Mouse (Mus musculus): ENCODE measurements around the gene Fam50b. TPM values are rescaled to one million over a fixed set of nuclear protein-coding genes. Genes with fewer than 3 reads are reported as not detected.

Fam50b gene
- total and polyA plus RNA-seq, 3 experiments, result not detected

GRCm38 (mm10) chr13:34741254-34741653 lies 6.6 kb downstream of the Fam50b start:
- Histone ChIP-seq H3K4me1 (ENCODE audit: control insufficient read depth in 1 of 2, insufficient read depth in 2 of 2, low read length in 2 of 2) (no peaks in the 10 kb centered on the region), H3K9me3 (replicated peaks; ENCODE audit: insufficient read depth, low read length) (no peaks in the 10 kb centered on the region), H3K27ac (ENCODE audit: control insufficient read depth, low read depth, low read length) (no peak overlapping the region), H3K36me3 (ENCODE audit: control insufficient read depth in 1 of 2, insufficient read depth in 2 of 2, low read length in 2 of 2) (no peaks in the 10 kb centered on the region), H3K27me3 (ENCODE audit: control insufficient read depth in 1 of 2, insufficient read depth in 2 of 2, low read length in 2 of 2) (peaks cover 0 to 1% of the 10 kb centered on the region in 2 experiments; a peak in 2 of 4 replicates), H3K9ac (ENCODE audit: control insufficient read depth, low read depth, low read length, poor library complexity, severe bottlenecking) (no peak overlapping the region), H3K4me3 (ENCODE audit: control insufficient read depth in 1 of 2, insufficient read depth in 1 of 2, low read depth in 2 of 2, low read length in 2 of 2) (no peak overlapping the region), H3K79me2 (ENCODE audit: control insufficient read depth, insufficient read depth, low read length, poor library complexity) (no peaks in the 10 kb centered on the region)
- TF ChIP-seq ZC3H11A (IDR thresholded peaks at IDR 0.05; ENCODE audit: low read depth, low read length), result peak; percentile 47; the same call in 1 of the 2 replicates
- peak; percentile 55 for TF ChIP-seq SMC3 (IDR thresholded peaks at IDR 0.05; ENCODE audit: low read depth, low read length)
- peak; percentile 47 to 68 (median 60); a peak in 5 of 6 replicates for TF ChIP-seq CTCF (IDR thresholded peaks at IDR 0.05 in 2 of 3, conservative IDR thresholded peaks at IDR 0.05 in 1 of 3; ENCODE audit: control insufficient read depth in 1 of 3, insufficient read depth in 1 of 3, low read depth in 2 of 3, low read length in 3 of 3, poor library complexity in 1 of 3, severe bottlenecking in 1 of 3)
- no peak for TF ChIP-seq POLR2AphosphoS2 (IDR thresholded peaks at IDR 0.05; ENCODE audit: low read length)
- TF ChIP-seq KAT2A (conservative IDR thresholded peaks at IDR 0.05; ENCODE audit: low read depth, low read length), result no peak
- peak; percentile 54 for TF ChIP-seq RAD21 (IDR thresholded peaks at IDR 0.05; ENCODE audit: low read depth, low read length)
- DNase-seq (ENCODE audit: low read depth, low spot score), result peak; percentile 46

GRCm38 (mm10) chr13:34741813-34742568 lies 7.3 kb downstream of the Fam50b start:
- Histone ChIP-seq H3K4me1 (ENCODE audit: control insufficient read depth in 1 of 2, insufficient read depth in 2 of 2, low read length in 2 of 2) (no peaks in the 10 kb centered on the region), H3K27ac (ENCODE audit: control insufficient read depth, low read depth, low read length) (no peak overlapping the region), H3K27me3 (ENCODE audit: control insufficient read depth in 1 of 2, insufficient read depth in 2 of 2, low read length in 2 of 2) (peaks cover 0 to 1% of the 10 kb centered on the region in 2 experiments; a peak in 2 of 4 replicates), H3K9ac (ENCODE audit: control insufficient read depth, low read depth, low read length, poor library complexity, severe bottlenecking) (no peak overlapping the region), H3K4me3 (ENCODE audit: control insufficient read depth in 1 of 2, insufficient read depth in 1 of 2, low read depth in 2 of 2, low read length in 2 of 2) (no peak overlapping the region), H3K79me2 (ENCODE audit: control insufficient read depth, insufficient read depth, low read length, poor library complexity) (no peaks in the 10 kb centered on the region), H3K36me3 (ENCODE audit: control insufficient read depth in 1 of 2, insufficient read depth in 2 of 2, low read length in 2 of 2) (no peaks in the 10 kb centered on the region), H3K9me3 (replicated peaks; ENCODE audit: insufficient read depth, low read length) (no peaks in the 10 kb centered on the region)
- no peak for TF ChIP-seq MEF2A (IDR thresholded peaks at IDR 0.05; ENCODE audit: extremely low read depth, insufficient replicate concordance, low read depth, low read length, poor library complexity, severe bottlenecking)
- no peak for DNase-seq (ENCODE audit: low read depth, low spot score)

GRCm38 (mm10) chr13:34746811-34747210 lies 12.2 kb downstream of the Fam50b start:
- Histone ChIP-seq H3K27ac (ENCODE audit: control insufficient read depth, low read depth, low read length) (no peak overlapping the region), H3K79me2 (ENCODE audit: control insufficient read depth, insufficient read depth, low read length, poor library complexity) (no peaks in the 10 kb centered on the region), H3K4me1 (ENCODE audit: control insufficient read depth in 1 of 2, insufficient read depth in 2 of 2, low read length in 2 of 2) (no peaks in the 10 kb centered on the region)

More at GRCm38 (mm10) chr13:34746811-34747210, 12.2 kb downstream of the Fam50b start:
- no peaks in the 10 kb centered on the region for H3K36me3 ChIP-seq (ENCODE audit: control insufficient read depth in 1 of 2, insufficient read depth in 2 of 2, low read length in 2 of 2)
- H3K9me3 ChIP-seq (replicated peaks; ENCODE audit: insufficient read depth, low read length), result no peaks in the 10 kb centered on the region
- DNase-seq (ENCODE audit: low read depth, low spot score), result no peak
- H3K27me3 ChIP-seq (ENCODE audit: control insufficient read depth in 1 of 2, insufficient read depth in 2 of 2, low read length in 2 of 2), result peaks cover 0 to 1% of the 10 kb centered on the region in 2 experiments; a peak in 1 of 4 replicates
- TF ChIP-seq RAD21 (IDR thresholded peaks at IDR 0.05; ENCODE audit: low read depth, low read length), result no peak
- TF ChIP-seq CHD2 (IDR thresholded peaks at IDR 0.05; ENCODE audit: low read length), result no peak
- TF ChIP-seq KAT2A (conservative IDR thresholded peaks at IDR 0.05; ENCODE audit: low read depth, low read length), result no peak
- no peak for TF ChIP-seq ZMIZ1 (IDR thresholded peaks at IDR 0.05; ENCODE audit: low read depth, low read length)
- TF ChIP-seq ZNF384 (IDR thresholded peaks at IDR 0.05; ENCODE audit: low read depth, low read length), result no peak
- TF ChIP-seq MXI1 (IDR thresholded peaks at IDR 0.05; ENCODE audit: low read depth, low read length), result no peak
- TF ChIP-seq GABPA (IDR thresholded peaks at IDR 0.05; ENCODE audit: low read depth, low read length), result no peak
- TF ChIP-seq MEF2A (IDR thresholded peaks at IDR 0.05; ENCODE audit: extremely low read depth, insufficient replicate concordance, low read depth, low read length, poor library complexity, severe bottlenecking), result no peak
- TF ChIP-seq TCF12 (IDR thresholded peaks at IDR 0.05; ENCODE audit: low read depth, low read length), result no peak
- no peak for TF ChIP-seq GATA1 (IDR thresholded peaks at IDR 0.05; ENCODE audit: low read depth, low read length)
- H3K9ac ChIP-seq (ENCODE audit: control insufficient read depth, low read depth, low read length, poor library complexity, severe bottlenecking), result no peak overlapping the region
- no peak overlapping the region for H3K4me3 ChIP-seq (ENCODE audit: control insufficient read depth in 1 of 2, insufficient read depth in 1 of 2, low read depth in 2 of 2, low read length in 2 of 2)

All from MEL (cell line).